Mouse (Mus musculus): ENCODE results near the gene Aurkaip1.

Aurkaip1 gene

GRCm38 (mm10) chr4:155851951-155852411 lies 20.9 kb downstream of the Aurkaip1 start:
- no peak for DNase-seq (ENCODE audit: low spot score)

DNA sequence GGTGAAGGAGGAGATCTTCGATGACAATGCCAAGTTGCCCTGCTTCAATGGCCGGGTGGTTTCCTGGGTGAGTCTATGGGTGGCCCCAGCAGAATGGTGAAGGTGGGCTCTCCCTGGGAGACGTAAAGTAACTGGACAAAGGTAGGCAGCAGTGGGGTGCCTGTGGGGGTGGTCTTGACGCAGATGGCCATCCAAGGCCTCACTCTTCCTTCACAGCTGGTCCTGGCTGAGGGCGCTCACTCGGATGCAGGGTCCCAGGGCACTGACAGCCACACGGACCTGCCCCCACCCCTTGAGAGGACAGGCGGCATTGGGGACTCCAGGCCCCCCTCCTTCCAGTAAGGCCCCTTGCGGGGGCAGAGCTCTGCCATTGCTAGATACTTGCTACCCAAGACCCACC lies 22.3 kb downstream of the Aurkaip1 start:
- no peak for DNase-seq (ENCODE audit: low spot score)

GRCm38 (mm10) chr4:155854991-155855390 lies 23.9 kb downstream of the Aurkaip1 start:
- DNase-seq (ENCODE audit: low spot score), result no peak

DNA sequence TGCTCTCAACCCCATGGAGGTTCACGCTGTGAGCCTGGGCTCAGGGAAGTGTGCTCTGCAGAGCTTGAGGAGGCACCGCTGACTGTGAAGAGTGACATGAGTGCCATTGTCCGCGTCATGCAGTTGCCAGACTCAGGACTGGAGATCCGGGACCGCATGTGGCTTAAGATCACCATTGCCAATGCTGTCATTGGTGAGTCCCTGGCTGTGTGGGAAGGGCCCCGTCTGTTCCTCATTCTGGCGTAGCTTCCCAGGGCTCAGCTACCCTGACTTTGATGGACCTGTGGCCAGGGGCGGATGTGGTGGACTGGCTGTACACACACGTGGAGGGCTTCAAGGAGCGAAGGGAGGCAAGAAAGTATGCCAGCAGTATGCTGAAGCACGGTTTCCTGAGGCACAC lies 25.0 kb downstream of the Aurkaip1 start:
- no peak for DNase-seq (ENCODE audit: low spot score)

GRCm38 (mm10) chr4:155856881-155857280 lies 25.8 kb downstream of the Aurkaip1 start:
- no peak for DNase-seq (ENCODE audit: low spot score)

DNA sequence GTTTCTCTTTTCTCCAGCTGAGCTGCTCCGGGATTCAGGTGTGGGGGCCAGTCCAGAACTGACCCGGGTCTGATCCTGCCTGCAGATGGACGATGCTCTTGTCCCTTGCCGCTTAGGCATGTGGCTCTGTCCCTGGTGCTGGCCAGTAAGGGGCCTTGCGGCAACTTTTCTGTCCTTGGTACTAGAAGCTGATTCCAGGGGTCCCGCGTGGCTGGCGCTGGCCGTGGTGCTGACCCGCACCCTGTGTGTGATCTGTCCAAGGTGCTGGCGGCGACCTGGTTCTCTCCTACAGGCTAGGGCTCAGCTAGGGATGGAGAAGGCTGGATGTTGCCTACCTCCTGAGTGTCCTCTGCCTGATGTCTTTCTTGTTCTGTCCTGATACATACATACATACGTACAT lies 28.2 kb downstream of the Aurkaip1 start:
- DNase-seq (ENCODE audit: low spot score), result peak; percentile 90

GRCm38 (mm10) chr4:155861787-155862186 lies 30.7 kb downstream of the Aurkaip1 start:
- no peak for DNase-seq (ENCODE audit: low spot score)

- DNase-seq (ENCODE audit: low spot score), result no peak
Measured at GRCm38 (mm10) chr4:155863001-155863400, 31.9 kb downstream of the Aurkaip1 start, which contains the start of gene Tas1r3. Gene Tas1r3 (minus strand): TSS chr4:155863362.

- DNase-seq (ENCODE audit: low spot score), result no peak
Measured at GRCm38 (mm10) chr4:155868614-155869298, 37.7 kb downstream of the Aurkaip1 start.

- DNase-seq (ENCODE audit: low spot score), result peak; percentile 96
Measured at GRCm38 (mm10) chr4:155869317-155870033, 38.4 kb downstream of the Aurkaip1 start, which contains the start of the genes Cptp and Ints11. Gene Cptp (minus strand): TSS chr4:155869440. Gene Ints11 (plus strand): TSS chr4:155869546.

DNA sequence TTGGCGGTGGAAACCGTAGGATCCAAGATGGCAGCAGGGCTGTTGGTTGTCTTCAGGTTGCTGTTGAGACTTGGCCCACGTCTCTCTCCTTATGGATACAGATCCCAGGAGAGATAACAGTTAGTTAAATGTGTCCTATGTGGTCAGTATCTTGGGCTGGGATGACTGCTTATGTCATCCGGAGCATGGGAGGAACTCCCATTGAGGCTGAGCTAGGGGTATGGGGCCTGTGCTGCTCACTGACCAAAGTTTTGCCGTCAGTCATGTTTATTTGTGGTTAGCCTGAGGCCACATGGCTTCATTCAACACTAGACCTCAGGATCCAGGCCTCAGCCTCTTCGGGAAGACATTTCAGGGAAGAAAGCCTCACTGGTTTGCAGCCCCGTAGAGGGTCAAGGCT lies 40.3 kb downstream of the Aurkaip1 start:
- DNase-seq (ENCODE audit: low spot score), result no peak

All from embryo, embryonic 10 days (tissue).